Mouse (Mus musculus) neural tube, embryonic 15.5 days (tissue): ENCODE results near the gene Stard9. TPM values are rescaled to one million over a fixed set of nuclear protein-coding genes. Genes with fewer than 3 reads are reported as not detected.
A peak's percentile ranks its signal among the peaks of the same experiment; 100 is the strongest.

Source experiments
- ATAC-seq: fragments of 200-750 bp; cut with Nextera tagmentation; 2 replicates; pipeline ENCODE4 v1.8.0; 2017; ENCODE audit warnings: mild to moderate bottlenecking, moderate TSS enrichment, moderate library complexity; ENCODE audit not compliant: low FRiP score
- H3K27ac ChIP-seq: fragments of 300-500 bp; sonication (generic); replicated peaks from 2 replicates; pipeline ENCODE4 v1.5.1; 2015; ENCODE audit warnings: mild to moderate bottlenecking, inconsistent platforms
- H3K27me3 ChIP-seq: fragments of 300-500 bp; sonication (generic); replicated peaks from 2 replicates; pipeline ENCODE4 v1.6.1; 2015; ENCODE audit warnings: inconsistent platforms
- H3K36me3 ChIP-seq: fragments of 300-500 bp; sonication (generic); 2 replicates; pipeline ENCODE4 v1.6.1; 2015; ENCODE audit warnings: inconsistent platforms
- H3K4me1 ChIP-seq: fragments of 300-500 bp; sonication (generic); 2 replicates; pipeline ENCODE4 v1.6.1; 2015; ENCODE audit warnings: inconsistent platforms
- H3K4me2 ChIP-seq: fragments of 300-500 bp; sonication (generic); 2 replicates; pipeline ENCODE4 v1.6.1; 2015; ENCODE audit warnings: inconsistent platforms, mild to moderate bottlenecking, moderate library complexity
- H3K4me3 ChIP-seq: fragments of 300-500 bp; sonication (generic); replicated peaks from 2 replicates; pipeline ENCODE4 v1.5.1; 2015; ENCODE audit warnings: mild to moderate bottlenecking, inconsistent platforms
- H3K9ac ChIP-seq: fragments of 300-500 bp; sonication (generic); replicated peaks from 2 replicates; pipeline ENCODE4 v1.6.1; 2015; ENCODE audit warnings: mild to moderate bottlenecking, inconsistent platforms
- H3K9me3 ChIP-seq: fragments of 300-500 bp; sonication (generic); replicated peaks from 2 replicates; pipeline ENCODE4 v1.6.1; 2016; ENCODE audit warnings: inconsistent platforms
- WGBS: fragments of 180-500 bp; shearing (Covaris S2); methylation state at CpG from one replicate; pipeline ENCODE4 v1.1.7; 2015; ENCODE audit warnings: mixed read lengths; 5-methylcytosine and 5-hydroxymethylcytosine counted together
- polyA plus RNA-seq: library from polyadenylated mRNA; unstranded; fragments of >200 nt; fragmentation: Nextera tagmentation; extraction: Ambion mirVana; gene quantifications from 2 replicates; pipeline ENCODE4 v1.2.1, GENCODE M21; 2015

Gene Stard9
- polyA plus RNA-seq, 1 experiment from 2014 or later: 4.3 TPM

- WGBS: under 1% methylated on average over 61 of the region's 61 CpGs
- Histone ChIP-seq H3K9me3 (no peaks in the 10 kb centered on the region), H3K27ac (peak overlapping the region; percentile 96), H3K4me3 (peak overlapping the region; percentile 95), H3K27me3 (no peaks in the 10 kb centered on the region), H3K9ac (peak overlapping the region; percentile 91), H3K4me1 (peaks cover 39% of the 10 kb centered on the region), H3K4me2 (peak overlapping the region; percentile 98), H3K36me3 (peaks cover 23% of the 10 kb centered on the region)
- peak; percentile 98 for ATAC-seq
Measured at GRCm38 (mm10) chr2:120731167-120731862, 102.4 kb downstream of the Stard9 start.

GRCm38 (mm10) chr2:120731877-120732530, 103.1 kb downstream of the Stard9 start:
- Histone ChIP-seq H3K4me1 (peaks cover 39% of the 10 kb centered on the region), H3K36me3 (peaks cover 22% of the 10 kb centered on the region), H3K4me2 (peak overlapping the region; percentile 98), H3K4me3 (peak overlapping the region; percentile 95), H3K27ac (peak overlapping the region; percentile 96), H3K9ac (peak overlapping the region; percentile 91), H3K27me3 (no peaks in the 10 kb centered on the region), H3K9me3 (no peaks in the 10 kb centered on the region)
- no peak; the same call in 1 of the 2 replicates for ATAC-seq
- WGBS: 36% methylated on average over 7 of the region's 7 CpGs

GRCm38 (mm10) chr2:120745496-120745895, 116.6 kb downstream of the Stard9 start:
- no peak overlapping the region for H3K4me3 ChIP-seq
- no peaks in the 10 kb centered on the region for H3K4me1 ChIP-seq
- no peak overlapping the region for H3K4me2 ChIP-seq
- H3K9me3 ChIP-seq: no peaks in the 10 kb centered on the region
- H3K27me3 ChIP-seq: no peaks in the 10 kb centered on the region
- no peak overlapping the region for H3K27ac ChIP-seq
- H3K9ac ChIP-seq: no peak overlapping the region
- H3K36me3 ChIP-seq: peaks cover 62% of the 10 kb centered on the region
- 92% methylated on average over 1 of the region's 1 CpGs for WGBS
- no peak for ATAC-seq

- Histone ChIP-seq H3K4me1 (no peaks in the 10 kb centered on the region), H3K9me3 (no peaks in the 10 kb centered on the region), H3K9ac (no peak overlapping the region), H3K27ac (no peak overlapping the region), H3K36me3 (peaks cover 56% of the 10 kb centered on the region), H3K4me2 (no peak overlapping the region), H3K4me3 (no peak overlapping the region), H3K27me3 (no peaks in the 10 kb centered on the region)
- 100% methylated on average over 2 of the region's 2 CpGs for WGBS
- no peak for ATAC-seq
Measured at GRCm38 (mm10) chr2:120748041-120748440, 119.1 kb downstream of the Stard9 start.

- Histone ChIP-seq H3K27me3 (no peaks in the 10 kb centered on the region), H3K36me3 (peaks cover 38% of the 10 kb centered on the region)
- no peak for ATAC-seq
Measured at GRCm38 (mm10) chr2:120761922-120762321, 133.0 kb downstream of the Stard9 start.

GRCm38 (mm10) chr2:120770265-120770935, 141.5 kb downstream of the Stard9 start:
- Histone ChIP-seq H3K9me3 (no peaks in the 10 kb centered on the region), H3K4me2 (no peak overlapping the region), H3K27me3 (no peaks in the 10 kb centered on the region), H3K4me3 (no peak overlapping the region), H3K27ac (no peak overlapping the region), H3K4me1 (no peaks in the 10 kb centered on the region), H3K9ac (no peak overlapping the region), H3K36me3 (peaks cover 25% of the 10 kb centered on the region)
- ATAC-seq: no peak
- 94% methylated on average over 2 of the region's 2 CpGs for WGBS

More at GRCm38 (mm10) chr2:120761922-120762321, 133.0 kb downstream of the Stard9 start:
- H3K4me2 ChIP-seq: no peak overlapping the region
- no peak overlapping the region for H3K9ac ChIP-seq
- no peak overlapping the region for H3K27ac ChIP-seq
- H3K9me3 ChIP-seq: no peaks in the 10 kb centered on the region
- H3K4me1 ChIP-seq: no peaks in the 10 kb centered on the region
- H3K4me3 ChIP-seq: no peak overlapping the region

Other genes with a start within 250 kb of the Stard9 start
- gene Ganc, start 225.2 kb upstream of the Stard9 start, polyA plus RNA-seq: 10.1 and 10.7 TPM in 2 replicates
- 7.3 and 9.4 TPM in 2 replicates for gene Tmem87a, start 225.0 kb upstream of the Stard9 start, polyA plus RNA-seq
- 1.3 and 2.2 TPM in 2 replicates for gene Capn3, start 173.1 kb upstream of the Stard9 start, polyA plus RNA-seq
- 30.8 and 34.0 TPM in 2 replicates for gene Zfp106, start 65.3 kb upstream of the Stard9 start, polyA plus RNA-seq
- 17.1 and 23.8 TPM in 2 replicates for gene Snap23, start 61.5 kb upstream of the Stard9 start, polyA plus RNA-seq
- 26.2 and 27.9 TPM in 2 replicates for gene Haus2, start 19.7 kb upstream of the Stard9 start, polyA plus RNA-seq
- 32.7 and 36.7 TPM in 2 replicates for gene Lrrc57, start 19.6 kb upstream of the Stard9 start, polyA plus RNA-seq
- gene Cdan1, start 221.0 kb downstream of the Stard9 start, polyA plus RNA-seq: 5.7 and 6.3 TPM in 2 replicates
- 10.5 and 13.3 TPM in 2 replicates for gene Ttbk2, start 221.5 kb downstream of the Stard9 start, polyA plus RNA-seq